Mouse (Mus musculus) neural tube, embryonic 12.5 days (tissue): ENCODE data around the gene Enho. TPM values are rescaled to one million over a fixed set of nuclear protein-coding genes. Genes with fewer than 3 reads are reported as not detected.

ENCODE experiments used
- ATAC-seq: fragments of 200-750 bp; cut with Nextera tagmentation; 2 replicates; pipeline ENCODE4 v1.8.0; 2017; ENCODE audit warnings: low read depth, mild to moderate bottlenecking, moderate TSS enrichment, moderate library complexity; ENCODE audit not compliant: low FRiP score
- H3K27ac ChIP-seq: fragments of 300-500 bp; sonication (generic); 2 replicates; pipeline ENCODE4 v1.5.1; 2016
- H3K27me3 ChIP-seq: fragments of 300-500 bp; sonication (generic); replicated peaks from 2 replicates; pipeline ENCODE4 v1.6.1; 2016; ENCODE audit warnings: mild to moderate bottlenecking
- H3K36me3 ChIP-seq: fragments of 300-500 bp; sonication (generic); 2 replicates; pipeline ENCODE4 v1.6.1; 2016; ENCODE audit warnings: mild to moderate bottlenecking
- H3K4me1 ChIP-seq: fragments of 300-500 bp; sonication (generic); 2 replicates; pipeline ENCODE4 v1.6.1; 2016
- H3K4me2 ChIP-seq: fragments of 300-500 bp; sonication (generic); replicated peaks from 2 replicates; pipeline ENCODE4 v1.6.1; 2016; ENCODE audit warnings: mild to moderate bottlenecking
- H3K4me3 ChIP-seq: fragments of 300-500 bp; sonication (generic); 2 replicates; pipeline ENCODE4 v1.5.1; 2016
- H3K9ac ChIP-seq: fragments of 300-500 bp; sonication (generic); 2 replicates; pipeline ENCODE4 v1.6.1; 2016; ENCODE audit warnings: mild to moderate bottlenecking
- H3K9me3 ChIP-seq: fragments of 300-500 bp; sonication (generic); 2 replicates; pipeline ENCODE4 v1.6.1; 2016; ENCODE audit warnings: mild to moderate bottlenecking
- WGBS: fragments of 180-500 bp; shearing (Covaris S2); methylation state at CpG from one replicate; pipeline ENCODE4 v1.1.7; 2016; 5-methylcytosine and 5-hydroxymethylcytosine counted together
- polyA plus RNA-seq: library from polyadenylated mRNA; unstranded; fragments of >200 nt; fragmentation: Nextera tagmentation; extraction: Ambion mirVana; gene quantifications from 2 replicates; pipeline ENCODE4 v1.2.1, GENCODE M21; 2016

The Enho gene
- polyA plus RNA-seq, 1 experiment from 2014 or later = 74.1 TPM

DNA sequence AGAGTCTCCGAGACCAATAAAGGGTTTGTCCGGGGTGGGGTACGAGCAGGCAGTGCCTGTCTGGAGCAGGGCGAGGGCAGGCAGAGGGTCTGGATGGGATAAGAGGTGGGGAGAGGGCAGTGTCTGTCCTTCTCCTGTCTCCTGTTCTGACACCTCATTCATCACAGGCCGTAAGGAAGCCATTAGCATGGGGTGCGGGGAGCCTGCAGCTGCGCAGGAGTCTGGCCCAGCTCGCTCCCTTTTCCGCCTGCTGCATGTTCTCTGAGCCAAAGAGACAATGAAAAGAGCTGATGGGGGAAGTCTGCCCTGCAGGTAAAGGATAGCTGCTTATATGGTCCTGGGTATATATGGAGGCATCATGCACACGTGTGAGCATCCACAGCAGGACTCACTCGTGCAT is 22.6 kb upstream of the Enho start:
- H3K4me2 ChIP-seq = 0 out of 2 replicates have a peak overlapping the region, but pooled peaks have one; percentile 10
- no peak for ATAC-seq
- peaks cover 78% of the 10 kb centered on the region for H3K4me1 ChIP-seq
- H3K36me3 ChIP-seq = peaks cover 44% of the 10 kb centered on the region
- no peak overlapping the region for H3K4me3 ChIP-seq
- WGBS = 58% methylated on average over 11 of the region's 11 CpGs
- no peak overlapping the region for H3K9ac ChIP-seq
- H3K27me3 ChIP-seq = no peaks in the 10 kb centered on the region
- H3K27ac ChIP-seq = no peak overlapping the region
- no peaks in the 10 kb centered on the region for H3K9me3 ChIP-seq

DNA sequence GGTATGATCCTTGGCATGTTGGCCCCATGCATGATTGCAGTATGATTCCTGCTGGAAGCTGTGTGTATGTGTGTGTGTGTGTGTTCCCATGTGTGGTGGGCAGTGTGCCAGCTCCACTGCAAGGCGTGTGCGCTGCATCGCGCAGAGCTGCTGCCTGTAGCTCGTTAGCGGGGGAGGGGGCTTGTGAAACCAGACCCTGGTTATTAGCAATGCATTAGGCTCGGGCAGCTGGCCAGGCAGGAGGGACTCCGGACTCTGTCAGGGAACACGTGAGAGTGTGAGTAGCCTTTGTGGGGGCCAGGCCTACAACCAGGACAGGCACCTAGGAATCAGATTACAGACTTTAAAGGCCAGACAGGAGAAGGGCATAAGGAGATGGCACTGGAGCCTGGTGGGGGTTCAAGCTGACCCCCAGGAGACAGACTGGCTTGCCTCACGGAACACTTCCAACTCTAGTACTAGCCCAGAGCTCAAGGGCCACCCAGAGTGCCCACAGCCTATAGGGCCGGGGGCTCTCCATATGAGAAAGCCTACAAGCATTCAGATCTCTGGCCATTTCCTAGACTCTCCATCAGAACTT is 20.8 kb upstream of the Enho start:
- peaks cover 78% of the 10 kb centered on the region for H3K4me1 ChIP-seq
- 0 out of 2 replicates have a peak overlapping the region, but pooled peaks have one; percentile 4 for H3K4me2 ChIP-seq
- 21% methylated on average over 11 of the region's 11 CpGs for WGBS
- ATAC-seq = no peak
- no peak overlapping the region for H3K4me3 ChIP-seq
- no peaks in the 10 kb centered on the region for H3K9me3 ChIP-seq
- no peaks in the 10 kb centered on the region for H3K27me3 ChIP-seq
- H3K36me3 ChIP-seq = peaks cover 61% of the 10 kb centered on the region
- H3K9ac ChIP-seq = no peak overlapping the region
- H3K27ac ChIP-seq = no peak overlapping the region

DNA sequence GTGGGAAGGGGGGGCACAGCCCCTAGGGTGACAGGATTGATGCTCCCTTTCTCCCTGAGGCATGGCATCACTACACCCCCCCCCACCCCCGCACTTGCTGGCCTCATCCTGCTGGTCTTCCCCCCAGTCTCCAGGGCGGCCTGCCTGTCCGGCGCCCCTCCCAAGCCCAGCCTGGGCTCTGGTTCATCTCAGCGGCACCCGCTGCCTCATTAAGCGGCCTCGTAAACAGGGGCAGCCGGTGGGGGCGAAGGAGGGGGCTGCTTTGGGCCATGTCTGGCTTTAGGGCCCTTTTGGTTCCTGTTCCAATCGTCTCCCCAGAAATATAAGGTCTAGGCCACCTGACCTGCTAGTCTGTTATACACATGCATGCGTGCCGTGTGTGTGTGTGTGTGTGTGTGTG is 19.4 kb upstream of the Enho start:
- 42% methylated on average over 13 of the region's 13 CpGs for WGBS
- H3K27ac ChIP-seq = no peak overlapping the region
- H3K4me3 ChIP-seq = no peak overlapping the region
- peaks cover 66% of the 10 kb centered on the region for H3K4me1 ChIP-seq
- peaks cover 61% of the 10 kb centered on the region for H3K36me3 ChIP-seq
- no peak overlapping the region for H3K9ac ChIP-seq
- no peak for ATAC-seq
- H3K9me3 ChIP-seq = no peaks in the 10 kb centered on the region
- H3K4me2 ChIP-seq = no peak overlapping the region
- H3K27me3 ChIP-seq = no peaks in the 10 kb centered on the region

DNA sequence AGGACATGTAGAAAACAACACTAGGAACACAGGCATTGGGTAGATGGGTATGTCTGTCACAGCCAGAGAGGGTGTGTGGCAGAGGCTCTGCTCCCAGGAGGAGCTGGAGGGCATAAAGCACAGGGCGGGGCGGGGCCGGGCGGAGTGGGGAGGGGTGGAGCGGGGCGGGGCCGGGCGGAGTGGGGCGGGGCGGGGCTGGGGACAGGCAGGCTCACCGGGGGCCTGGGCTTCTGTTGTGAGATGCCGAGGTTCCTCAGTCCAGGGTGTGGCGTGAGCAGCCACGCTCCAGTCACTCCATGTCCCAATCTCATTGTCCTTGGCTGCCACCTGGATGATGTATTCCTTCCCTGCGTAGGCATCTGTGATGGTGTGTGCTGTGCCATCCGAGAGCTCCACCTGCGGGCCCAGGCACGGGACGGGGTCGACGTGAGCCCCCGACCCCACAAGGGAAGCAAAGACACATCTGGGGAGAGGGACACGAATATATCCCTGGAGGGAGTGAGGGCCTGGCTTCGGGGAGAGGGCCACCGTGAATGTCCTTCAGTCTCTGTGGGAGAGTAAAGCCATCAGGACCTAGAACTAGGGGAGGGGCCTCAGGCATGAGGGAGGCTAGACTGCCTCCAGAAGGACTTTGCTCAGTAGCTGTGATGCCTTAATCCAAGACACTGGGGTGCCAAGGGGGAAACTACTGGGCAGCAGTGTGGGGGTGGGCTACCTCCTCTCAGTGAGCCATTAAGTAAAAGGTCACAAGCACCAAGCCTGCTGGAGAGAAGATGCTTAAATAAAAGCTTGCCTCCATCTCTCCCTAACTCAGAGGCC is 18.7 kb upstream of the Enho start:
- Histone ChIP-seq H3K4me1 (peaks cover 62% of the 10 kb centered on the region), H3K9me3 (no peaks in the 10 kb centered on the region), H3K27ac (no peak overlapping the region), H3K9ac (peak overlapping the region; percentile 17; the same call in 1 of the 2 replicates), H3K4me2 (peak overlapping the region; percentile 14; the same call in 1 of the 2 replicates), H3K36me3 (peaks cover 61% of the 10 kb centered on the region), H3K27me3 (no peaks in the 10 kb centered on the region), H3K4me3 (no peak overlapping the region)
- 18% methylated on average over 21 of the region's 25 CpGs for whole genome bisulfite sequencing
- peak; percentile 21; the same call in 1 of the 2 replicates for ATAC-seq

DNA sequence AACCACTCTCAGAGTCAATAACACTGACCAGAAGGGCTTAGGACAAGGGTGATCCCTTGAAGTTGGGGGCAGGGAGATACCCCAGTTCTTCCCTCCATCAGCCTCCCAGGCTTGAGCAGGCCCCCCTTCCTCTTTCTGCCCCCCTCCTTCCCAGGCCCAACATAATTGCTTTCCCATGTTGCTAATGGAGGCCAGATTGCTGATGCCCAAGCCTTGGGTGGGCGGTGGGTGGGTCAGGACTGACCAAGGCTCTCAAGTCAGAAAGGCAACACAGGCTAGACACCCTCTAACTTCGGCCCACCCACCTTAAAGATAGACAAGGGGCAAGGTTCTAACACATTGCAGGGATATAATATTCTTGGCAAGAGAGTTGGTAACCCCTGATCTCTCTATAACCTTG is 15.4 kb upstream of the Enho start:
- 92% methylated on average over 2 of the region's 2 CpGs for WGBS
- Histone ChIP-seq H3K27ac (no peak overlapping the region), H3K9ac (no peak overlapping the region), H3K36me3 (peaks cover 33% of the 10 kb centered on the region), H3K27me3 (no peaks in the 10 kb centered on the region), H3K4me2 (no peak overlapping the region), H3K9me3 (no peaks in the 10 kb centered on the region), H3K4me3 (no peak overlapping the region), H3K4me1 (peaks cover 33% of the 10 kb centered on the region)
- no peak for ATAC-seq

DNA sequence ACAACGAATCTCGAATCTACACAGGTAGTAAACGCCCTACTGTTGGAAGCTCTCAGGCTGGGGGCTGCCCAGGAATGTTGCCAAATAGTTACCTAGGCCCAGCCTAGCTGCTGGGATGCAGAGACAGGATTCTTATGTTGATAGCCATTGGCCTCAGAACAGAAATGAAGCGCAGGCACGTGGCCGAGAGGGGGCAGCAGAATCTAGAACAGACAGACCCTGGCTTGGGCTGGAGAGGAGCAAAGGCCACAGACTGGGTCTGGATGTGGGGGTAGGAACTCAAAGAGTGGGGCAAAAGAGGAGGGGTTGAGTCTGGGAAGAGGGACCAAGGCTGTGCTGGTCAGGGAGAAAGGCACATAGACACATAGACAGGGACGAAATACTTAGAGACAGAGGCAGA is 14.1 kb upstream of the Enho start:
- peak; percentile 42; the same call in 1 of the 2 replicates for ATAC-seq
- 10% methylated on average over 7 of the region's 7 CpGs for WGBS
- H3K9me3 ChIP-seq = no peaks in the 10 kb centered on the region
- peaks cover 23% of the 10 kb centered on the region for H3K36me3 ChIP-seq
- no peak overlapping the region for H3K9ac ChIP-seq
- H3K27ac ChIP-seq = no peak overlapping the region
- no peaks in the 10 kb centered on the region for H3K27me3 ChIP-seq
- peaks cover 20% of the 10 kb centered on the region for H3K4me1 ChIP-seq
- H3K4me2 ChIP-seq = no peak overlapping the region
- no peak overlapping the region for H3K4me3 ChIP-seq

DNA sequence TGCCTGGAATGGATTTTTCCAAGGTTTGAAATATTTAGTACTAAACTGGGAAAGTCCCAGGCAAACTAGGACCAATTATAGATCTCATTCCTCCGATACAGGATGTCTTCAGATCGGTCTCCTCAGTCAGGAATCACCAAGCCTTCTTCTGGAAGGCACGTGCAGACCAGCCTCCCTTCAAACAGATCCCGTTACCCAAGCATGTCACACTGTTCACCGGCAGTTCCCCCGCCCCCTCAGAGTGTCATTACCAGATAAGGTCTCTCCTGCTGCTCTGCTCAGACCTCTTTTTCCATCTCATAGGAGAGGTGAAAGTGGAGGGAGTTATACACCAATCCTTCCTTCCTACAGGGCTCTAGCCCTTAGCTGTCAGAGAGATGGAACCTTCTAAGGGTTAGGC is 13.6 kb upstream of the Enho start:
- Histone ChIP-seq H3K27ac (no peak overlapping the region), H3K36me3 (peaks cover 23% of the 10 kb centered on the region), H3K4me3 (no peak overlapping the region), H3K4me2 (no peak overlapping the region), H3K4me1 (peaks cover 15% of the 10 kb centered on the region), H3K9me3 (no peaks in the 10 kb centered on the region), H3K27me3 (no peaks in the 10 kb centered on the region), H3K9ac (no peak overlapping the region)
- WGBS = 67% methylated on average over 6 of the region's 6 CpGs
- ATAC-seq = no peak

DNA sequence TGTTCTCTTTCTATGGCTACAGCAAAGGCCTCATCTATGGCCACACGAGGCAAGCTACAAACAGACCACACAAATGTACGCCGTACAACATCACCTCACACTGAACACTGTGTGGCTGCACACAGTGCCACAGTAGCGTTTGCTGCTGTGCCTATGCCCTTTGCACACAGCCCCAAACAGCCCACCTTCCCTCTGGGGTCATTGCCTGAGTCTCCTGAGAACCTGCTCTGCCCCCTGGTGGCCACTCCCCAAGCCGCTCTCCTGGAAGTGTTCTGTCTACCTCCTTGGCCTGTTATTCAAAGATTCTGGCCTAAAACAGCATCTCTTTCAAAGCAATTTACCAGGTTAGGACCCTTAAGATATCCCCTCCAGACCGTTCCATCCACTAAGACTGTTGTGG is 13.2 kb upstream of the Enho start:
- no peak overlapping the region for H3K4me2 ChIP-seq
- peak; percentile 61; the same call in 1 of the 2 replicates for ATAC-seq
- peaks cover 22% of the 10 kb centered on the region for H3K36me3 ChIP-seq
- no peaks in the 10 kb centered on the region for H3K9me3 ChIP-seq
- H3K27ac ChIP-seq = no peak overlapping the region
- no peak overlapping the region for H3K4me3 ChIP-seq
- WGBS = 39% methylated on average over 6 of the region's 6 CpGs
- H3K27me3 ChIP-seq = no peaks in the 10 kb centered on the region
- no peak overlapping the region for H3K9ac ChIP-seq
- peaks cover 14% of the 10 kb centered on the region for H3K4me1 ChIP-seq

DNA sequence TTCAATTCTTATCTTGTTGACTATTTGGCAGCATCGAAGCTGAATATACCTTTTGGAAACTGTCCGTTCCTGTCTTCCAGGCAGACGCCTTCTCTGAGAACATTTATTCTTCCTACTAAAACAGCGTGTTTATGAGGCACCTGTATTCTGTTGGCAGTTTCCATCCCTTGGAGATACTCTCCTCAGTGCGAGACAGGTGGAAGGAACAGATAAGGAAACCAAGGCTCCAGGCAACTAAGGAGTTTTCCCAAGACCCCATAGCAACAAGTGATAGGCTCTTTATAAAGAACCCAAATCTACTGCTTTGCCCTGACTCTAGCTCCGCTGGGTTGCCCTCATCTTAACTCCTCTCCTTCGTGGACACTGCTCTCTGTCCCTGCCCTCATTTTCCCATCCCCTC is 8.5 kb upstream of the Enho start:
- Histone ChIP-seq H3K27me3 (no peaks in the 10 kb centered on the region), H3K9me3 (no peaks in the 10 kb centered on the region), H3K4me2 (no peak overlapping the region), H3K9ac (no peak overlapping the region), H3K4me3 (no peak overlapping the region), H3K36me3 (no peaks in the 10 kb centered on the region), H3K27ac (no peak overlapping the region), H3K4me1 (peaks cover 9% of the 10 kb centered on the region)
- WGBS = 66% methylated on average over 7 of the region's 7 CpGs
- ATAC-seq = no peak

DNA sequence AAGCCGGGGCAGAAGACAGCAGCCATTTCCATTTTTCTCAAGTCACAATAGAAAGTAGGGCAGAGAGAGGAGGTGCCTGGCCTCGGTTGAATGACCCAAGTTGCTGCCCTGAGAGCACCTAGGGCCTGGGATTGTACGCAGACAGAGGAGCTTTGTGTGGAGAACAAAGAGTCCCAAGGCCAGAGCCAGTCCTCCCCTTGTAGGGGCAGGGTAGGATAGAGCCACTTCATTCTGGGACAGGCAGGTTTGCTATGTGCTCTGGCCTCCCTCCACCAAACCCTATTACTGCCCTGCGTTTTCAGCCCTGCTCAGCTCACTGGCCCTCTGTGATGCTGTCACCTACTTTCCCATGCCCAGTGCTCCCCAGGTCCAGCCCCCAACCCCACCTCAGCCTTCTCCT is 8.0 kb upstream of the Enho start:
- no peak for ATAC-seq
- H3K9ac ChIP-seq = no peak overlapping the region
- H3K4me3 ChIP-seq = no peak overlapping the region
- H3K4me1 ChIP-seq = peaks cover 8% of the 10 kb centered on the region
- no peaks in the 10 kb centered on the region for H3K27me3 ChIP-seq
- H3K27ac ChIP-seq = no peak overlapping the region
- 17% methylated on average over 4 of the region's 4 CpGs for WGBS
- H3K36me3 ChIP-seq = no peaks in the 10 kb centered on the region
- H3K9me3 ChIP-seq = no peaks in the 10 kb centered on the region
- no peak overlapping the region for H3K4me2 ChIP-seq

DNA sequence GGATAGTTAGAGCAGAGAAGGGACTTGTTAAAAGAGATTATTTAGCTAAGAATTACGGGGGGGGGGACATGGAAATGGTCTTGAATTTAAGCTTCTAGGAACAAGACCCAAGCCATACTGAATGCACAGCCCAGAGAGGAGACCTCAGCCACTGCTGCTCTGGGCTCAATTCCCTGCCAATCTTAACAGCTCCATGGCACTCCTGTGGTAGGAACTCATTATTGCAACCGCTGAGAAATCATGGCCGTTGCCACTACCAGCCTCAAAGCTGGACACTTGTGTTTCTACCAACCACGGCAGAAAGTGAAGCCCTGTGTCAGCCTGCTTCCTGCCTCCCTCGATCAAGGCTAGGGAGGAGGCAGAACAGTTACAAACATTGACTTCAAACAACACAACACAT is 5.4 kb upstream of the Enho start:
- H3K9me3 ChIP-seq = no peaks in the 10 kb centered on the region
- H3K4me3 ChIP-seq = no peak overlapping the region
- no peak overlapping the region for H3K27ac ChIP-seq
- no peaks in the 10 kb centered on the region for H3K27me3 ChIP-seq
- H3K9ac ChIP-seq = no peak overlapping the region
- 35% methylated on average over 5 of the region's 5 CpGs for WGBS
- peaks cover 8% of the 10 kb centered on the region for H3K4me1 ChIP-seq
- no peaks in the 10 kb centered on the region for H3K36me3 ChIP-seq
- ATAC-seq = no peak
- H3K4me2 ChIP-seq = no peak overlapping the region

DNA sequence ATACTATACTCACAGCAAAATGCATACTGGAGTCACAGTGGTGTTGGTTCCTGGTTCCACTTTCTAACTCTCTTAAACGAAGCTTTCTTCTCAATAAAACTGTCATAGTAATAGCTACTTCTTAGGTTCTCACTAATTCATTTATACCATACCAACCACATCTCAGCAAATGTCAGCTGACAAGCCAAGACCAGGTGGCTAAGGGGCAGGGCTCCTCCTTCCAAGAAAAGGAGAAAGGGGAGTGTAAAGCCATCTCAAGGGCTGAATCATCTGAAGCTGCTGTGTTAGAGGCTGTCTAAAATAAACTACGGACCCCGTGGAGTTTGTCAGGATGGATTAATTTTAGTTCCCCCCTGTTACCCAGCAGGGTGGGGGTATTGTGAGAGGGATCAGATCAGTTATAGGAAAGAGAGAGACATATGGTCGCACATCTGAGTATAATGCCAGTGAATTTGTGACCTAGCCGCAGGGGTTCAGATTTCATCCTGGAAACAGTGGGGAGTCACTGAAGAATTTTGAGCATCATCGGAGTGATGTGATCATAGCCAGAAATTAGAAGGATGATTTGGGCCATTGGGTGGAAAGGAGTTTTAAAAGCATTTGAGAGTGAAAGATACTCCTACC is 1.2 kb upstream of the Enho start:
- ATAC-seq = no peak
- no peak overlapping the region for H3K9ac ChIP-seq
- no peak overlapping the region for H3K4me2 ChIP-seq
- no peaks in the 10 kb centered on the region for H3K9me3 ChIP-seq
- peaks cover 10% of the 10 kb centered on the region for H3K36me3 ChIP-seq
- WGBS = 75% methylated on average over 6 of the region's 6 CpGs
- H3K27me3 ChIP-seq = no peaks in the 10 kb centered on the region
- H3K4me3 ChIP-seq = no peak overlapping the region
- peaks cover 34% of the 10 kb centered on the region for H3K4me1 ChIP-seq
- no peak overlapping the region for H3K27ac ChIP-seq
